Mouse (Mus musculus): ENCODE results near the gene Kcnip1.

The Kcnip1 gene

DNA sequence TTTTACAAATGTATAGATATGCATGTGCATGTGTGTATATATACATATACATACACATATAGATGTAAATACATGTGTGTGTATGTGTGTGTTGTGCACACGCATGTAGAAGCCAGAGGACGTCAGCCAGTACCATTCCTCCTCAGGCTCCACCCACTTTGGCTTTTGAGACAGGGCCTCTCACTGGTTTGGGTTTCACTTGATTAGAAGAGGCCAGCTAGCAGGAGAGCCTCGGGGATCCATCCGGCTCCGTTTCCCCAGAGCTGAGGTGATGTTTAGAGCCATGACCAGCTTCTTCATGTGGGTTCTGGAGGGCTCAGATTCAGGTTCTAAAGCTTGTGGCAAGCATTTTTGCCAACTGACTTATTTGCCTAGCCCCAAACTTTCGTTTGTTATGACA lies 89.5 kb downstream of the Kcnip1 start:
- 83% methylated on average over 6 of the region's 6 CpGs for WGBS

DNA sequence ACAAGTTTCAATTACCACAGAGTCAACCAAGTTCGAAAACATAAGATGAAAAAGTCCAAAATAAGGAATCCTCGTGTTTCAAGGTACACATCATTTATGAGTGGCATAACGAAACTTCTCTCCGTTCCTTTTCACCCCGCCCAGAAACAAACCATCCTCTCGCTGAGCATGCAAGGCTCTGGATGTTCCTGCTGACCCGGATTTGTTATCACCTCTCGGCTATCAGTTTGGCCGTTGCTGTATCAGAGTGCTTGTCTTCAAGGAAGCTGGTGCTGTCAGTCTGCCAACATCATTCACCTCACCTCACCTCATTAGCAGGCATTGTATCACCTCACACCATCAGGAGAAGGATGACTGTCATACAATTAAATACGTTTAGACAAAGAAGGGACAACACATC lies 90.6 kb downstream of the Kcnip1 start:
- WGBS: 89% methylated on average over 10 of the region's 10 CpGs

DNA sequence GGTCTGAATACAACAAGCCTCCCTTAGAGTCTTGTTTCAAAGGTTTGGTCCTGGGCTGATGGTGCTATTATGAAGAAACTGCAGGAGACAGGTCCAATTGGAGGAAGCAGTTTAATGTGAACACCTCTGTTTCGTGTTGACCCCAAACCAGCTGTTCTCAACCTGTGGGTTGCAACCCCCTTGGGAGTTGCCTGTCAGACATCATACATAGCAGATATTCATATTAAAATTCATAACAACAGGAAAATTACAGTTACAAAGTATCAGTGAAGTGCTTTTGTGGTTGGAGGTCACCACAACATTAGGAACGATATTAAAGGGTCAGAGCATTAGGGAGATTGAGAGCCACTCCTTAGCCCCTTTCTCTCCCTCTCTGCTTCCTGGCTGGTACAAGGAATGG lies 91.2 kb downstream of the Kcnip1 start:
- WGBS: 84% methylated on average over 2 of the region's 2 CpGs

DNA sequence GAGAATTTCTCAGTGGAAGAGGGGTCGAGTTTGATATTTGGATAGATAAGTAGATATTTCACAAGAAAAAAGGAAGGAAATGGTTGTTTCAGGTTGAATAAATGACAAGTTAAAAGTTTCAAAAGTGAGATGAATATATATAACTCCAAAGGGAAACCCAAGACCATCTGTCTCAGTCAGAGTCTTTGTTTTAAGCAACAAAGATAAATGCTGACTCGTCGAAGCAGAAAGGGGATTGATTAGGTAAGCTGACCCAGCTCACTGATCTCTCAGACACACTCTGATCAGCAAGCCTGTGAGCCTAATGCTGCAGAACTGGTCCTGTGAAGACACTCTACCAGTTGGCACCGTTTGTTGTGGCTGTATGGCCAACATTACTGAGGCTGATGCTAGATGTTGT lies 101.9 kb downstream of the Kcnip1 start:
- 59% methylated on average over 4 of the region's 4 CpGs for WGBS

DNA sequence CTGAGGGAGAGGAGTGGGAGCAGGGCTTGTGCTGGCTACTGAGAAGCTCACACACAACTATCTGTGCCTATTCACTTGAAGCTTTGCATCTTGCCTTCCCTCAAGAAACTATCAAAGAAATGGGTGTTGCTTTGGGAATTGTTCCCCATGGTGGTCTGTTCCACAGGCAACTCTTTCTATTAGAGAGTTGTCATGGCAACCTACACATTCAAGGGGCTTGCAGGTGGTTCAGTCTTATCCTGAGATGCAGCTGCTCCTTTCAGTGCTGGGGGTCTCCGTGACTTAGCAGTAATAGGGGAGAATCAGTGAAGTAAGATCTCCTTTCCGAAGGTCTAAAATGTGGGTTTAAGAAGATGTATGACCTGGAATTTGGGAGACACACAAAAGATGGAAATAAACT lies 102.6 kb downstream of the Kcnip1 start:
- WGBS: 84% methylated on average over 2 of the region's 2 CpGs

DNA sequence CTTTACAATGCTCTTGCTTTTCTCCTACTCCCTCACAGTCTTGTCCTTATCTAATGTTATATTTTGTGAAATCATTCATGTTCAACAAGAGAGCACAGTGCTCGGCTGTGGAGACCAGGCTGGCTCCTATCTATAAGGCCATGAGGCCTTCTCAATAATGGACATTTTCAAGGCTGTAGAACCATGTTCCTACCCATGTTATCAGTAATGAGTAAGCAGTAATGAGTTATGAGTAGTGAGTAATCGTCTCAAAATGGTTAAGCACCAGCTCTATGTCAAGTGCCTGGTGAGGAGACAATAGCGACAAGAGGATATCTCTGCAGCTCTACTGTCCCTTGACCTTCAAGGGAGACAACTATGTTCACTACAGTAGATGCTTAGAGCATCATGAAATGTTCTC lies 105.3 kb downstream of the Kcnip1 start:
- WGBS: 93% methylated on average over 3 of the region's 3 CpGs

DNA sequence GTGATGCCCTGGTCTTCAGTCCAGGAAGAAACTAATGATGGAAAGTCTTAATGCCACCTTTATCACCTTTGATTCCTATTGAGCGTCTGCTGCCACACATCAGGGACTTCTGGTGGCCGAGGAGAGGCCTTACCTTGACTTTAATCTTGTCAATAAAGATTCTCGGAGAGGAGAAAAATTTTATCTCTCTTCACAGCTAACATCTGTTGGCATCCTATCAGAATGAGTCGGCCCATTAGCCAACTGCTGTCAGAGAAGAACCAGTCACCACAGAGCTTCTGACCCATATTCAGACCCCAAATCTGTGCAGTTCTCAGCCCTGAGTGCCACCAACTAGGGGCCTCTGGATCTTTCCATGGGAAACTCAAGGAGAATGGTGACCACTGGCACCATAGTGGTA lies 107.0 kb downstream of the Kcnip1 start:
- 91% methylated on average over 4 of the region's 4 CpGs for WGBS

DNA sequence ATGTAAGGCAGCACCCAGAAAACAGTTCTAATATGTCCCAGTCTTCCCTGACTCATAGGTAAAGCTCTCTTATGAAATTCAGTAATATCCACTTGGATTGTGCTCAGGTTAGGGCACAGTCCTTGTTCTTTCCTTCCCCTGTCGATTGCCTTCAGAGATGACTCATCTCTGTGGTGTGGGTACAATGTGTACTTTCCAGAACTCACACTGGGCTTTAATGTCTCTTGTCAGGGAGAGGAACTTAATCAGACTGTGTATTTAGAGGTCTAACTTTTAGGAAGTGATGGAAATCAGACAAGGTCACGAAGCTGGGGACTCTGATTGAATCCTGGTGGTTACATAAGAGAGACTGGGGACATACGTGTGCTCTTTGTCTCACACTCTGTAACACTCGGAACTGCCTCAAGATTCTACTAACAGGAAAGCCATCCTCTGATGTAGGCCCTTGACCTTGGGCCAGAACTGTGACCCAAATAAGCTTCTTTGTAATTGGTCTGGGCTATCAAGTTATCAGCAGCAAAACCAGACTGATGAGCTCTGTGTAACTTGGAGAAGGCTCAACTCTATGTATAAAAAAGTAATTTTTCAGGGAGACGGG lies 110.1 kb downstream of the Kcnip1 start:
- WGBS: 72% methylated on average over 5 of the region's 5 CpGs

DNA sequence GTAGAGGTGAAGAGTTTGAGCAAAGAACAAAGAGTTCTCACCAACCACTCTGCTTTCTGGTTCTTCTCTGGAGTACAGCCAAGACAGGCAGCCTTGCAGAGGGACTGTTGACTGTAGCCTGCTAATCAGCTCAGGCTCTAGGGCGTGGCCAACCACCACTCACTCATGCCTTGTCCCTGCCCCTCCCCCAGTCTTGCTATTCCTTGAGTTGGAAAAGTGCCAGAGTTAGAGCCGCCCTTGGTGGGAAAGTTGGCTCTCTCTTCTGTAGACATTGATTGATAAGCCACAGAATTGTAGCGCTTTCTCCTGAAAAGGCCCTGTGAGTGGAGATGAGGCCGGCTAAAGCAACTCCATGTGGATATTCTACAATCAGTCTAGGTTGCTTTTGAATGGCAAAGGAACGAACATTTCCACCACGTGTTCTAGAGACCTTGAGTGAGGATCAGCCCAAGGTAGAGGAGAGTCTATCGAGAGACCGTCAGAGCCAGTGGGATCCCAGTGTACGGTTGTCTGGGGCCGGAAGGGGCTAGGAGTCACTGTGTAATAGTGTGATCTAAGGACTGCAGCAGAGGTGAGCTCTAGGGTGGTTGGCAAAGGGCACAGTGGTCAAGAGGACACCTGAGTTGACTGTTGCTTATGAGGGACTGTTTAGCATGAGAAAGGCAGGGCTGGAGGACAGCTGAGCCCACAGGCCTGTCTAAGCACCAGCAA lies 119.7 kb downstream of the Kcnip1 start:
- WGBS: 71% methylated on average over 10 of the region's 10 CpGs

DNA sequence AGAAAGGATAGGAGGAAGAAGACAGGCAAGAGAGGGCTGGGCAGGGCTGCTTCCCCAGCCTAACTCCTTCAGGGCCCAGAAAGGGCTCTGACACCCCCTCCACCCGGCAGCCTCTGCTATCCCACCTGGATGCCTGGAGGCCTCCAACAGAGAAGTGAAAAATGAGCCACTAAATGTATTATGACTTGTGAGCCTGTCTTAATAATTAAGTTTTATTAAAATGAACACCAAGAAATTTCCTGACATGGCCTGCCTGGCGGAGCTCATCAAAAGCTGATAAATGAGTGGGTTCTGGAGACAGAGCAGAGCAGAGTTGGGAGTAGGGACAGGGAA lies 120.3 kb downstream of the Kcnip1 start:
- WGBS: 79% methylated on average over 2 of the region's 2 CpGs

DNA sequence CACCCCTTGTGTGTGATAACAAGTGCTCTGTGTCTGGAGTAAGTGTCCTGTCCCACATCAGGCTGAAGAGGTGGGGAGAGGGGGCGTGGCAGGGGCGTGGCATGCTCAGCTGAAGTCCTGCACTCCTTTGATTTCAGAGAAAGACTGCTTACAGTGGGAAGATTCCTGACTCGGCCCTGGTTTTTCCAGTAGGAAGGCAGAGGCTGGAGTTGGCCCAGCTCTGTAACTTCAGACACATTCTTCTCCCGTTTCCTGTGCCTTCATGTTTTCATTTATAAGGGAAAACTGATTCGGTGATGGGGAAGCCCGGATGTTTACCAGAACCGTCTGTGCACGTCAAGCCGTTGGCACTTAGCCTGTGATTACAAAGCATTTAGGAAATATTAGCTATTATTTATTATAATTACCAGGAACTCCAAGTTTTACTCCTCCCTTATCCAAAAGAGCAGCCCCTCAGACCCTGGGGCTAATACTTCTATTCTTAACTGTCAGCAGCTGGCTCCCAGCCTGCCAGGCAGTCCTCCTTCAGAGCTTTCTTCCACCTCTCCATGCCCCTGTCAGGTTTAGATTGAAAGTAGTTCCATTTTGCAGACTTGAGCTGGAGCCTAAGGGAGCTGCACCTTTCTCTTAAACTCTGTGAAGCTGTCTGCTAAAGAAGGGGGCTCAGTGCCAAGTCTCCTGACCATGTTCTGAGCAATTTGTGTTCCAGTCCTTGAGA lies 120.8 kb downstream of the Kcnip1 start:
- 61% methylated on average over 9 of the region's 9 CpGs for WGBS

DNA sequence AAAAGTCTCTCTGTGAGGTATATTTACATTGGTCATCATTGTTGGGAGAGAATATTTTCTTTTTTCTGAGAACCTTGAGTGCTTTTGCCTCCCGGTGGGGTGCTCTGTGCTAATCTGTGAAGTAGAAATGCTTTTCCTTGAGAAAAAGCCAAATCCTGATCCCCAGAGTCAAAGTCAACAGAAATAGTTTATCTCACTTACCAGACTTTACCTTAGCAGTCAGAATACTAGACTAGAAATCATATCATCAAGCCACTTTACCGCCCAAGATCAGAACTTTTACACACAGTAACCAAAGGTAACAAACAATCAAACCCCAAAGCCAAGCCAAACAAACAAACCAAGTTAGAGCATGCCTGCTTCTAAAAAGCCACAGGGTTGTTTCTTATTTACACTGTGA lies 122.7 kb downstream of the Kcnip1 start:
- WGBS: 94% methylated on average over 2 of the region's 2 CpGs

DNA sequence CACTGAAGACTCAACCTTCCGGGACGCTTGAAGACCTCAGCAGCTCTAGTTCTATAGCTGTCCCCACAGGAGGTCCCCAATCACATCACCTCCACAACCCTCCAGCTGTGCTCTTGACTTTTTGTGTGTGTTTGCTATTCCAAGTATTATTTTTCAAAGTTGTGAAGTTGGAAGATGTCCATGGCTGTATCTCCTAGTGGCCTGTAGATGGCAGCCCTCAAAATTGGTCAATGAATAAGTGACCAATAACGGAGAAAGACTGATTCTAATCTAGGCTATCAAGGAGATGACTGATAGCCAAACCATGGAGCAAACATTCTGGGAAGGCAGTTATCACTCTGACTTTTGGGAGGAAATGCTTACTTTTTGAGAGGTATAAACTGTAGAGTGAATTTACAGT lies 123.4 kb downstream of the Kcnip1 start:
- WGBS: 72% methylated on average over 3 of the region's 3 CpGs

DNA sequence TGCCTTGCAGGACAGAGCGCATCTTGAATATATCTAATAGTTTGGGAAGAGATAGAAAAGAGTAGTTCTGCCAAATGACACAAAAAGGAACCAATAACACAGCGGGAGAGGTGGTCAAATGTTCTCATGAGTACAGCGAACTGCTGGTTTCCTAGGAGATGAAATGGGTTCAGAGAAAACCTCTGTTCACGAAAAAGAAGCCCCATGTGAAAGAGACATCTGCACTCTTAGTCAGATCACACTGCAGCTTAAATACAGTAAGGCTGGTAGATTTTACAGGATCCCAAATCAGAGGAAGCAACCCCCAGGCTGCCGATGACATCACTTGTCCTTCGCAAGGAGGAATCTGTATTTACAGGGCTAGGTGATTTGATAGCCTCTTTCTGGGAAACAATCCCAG lies 126.2 kb downstream of the Kcnip1 start:
- 44% methylated on average over 6 of the region's 6 CpGs for WGBS

DNA sequence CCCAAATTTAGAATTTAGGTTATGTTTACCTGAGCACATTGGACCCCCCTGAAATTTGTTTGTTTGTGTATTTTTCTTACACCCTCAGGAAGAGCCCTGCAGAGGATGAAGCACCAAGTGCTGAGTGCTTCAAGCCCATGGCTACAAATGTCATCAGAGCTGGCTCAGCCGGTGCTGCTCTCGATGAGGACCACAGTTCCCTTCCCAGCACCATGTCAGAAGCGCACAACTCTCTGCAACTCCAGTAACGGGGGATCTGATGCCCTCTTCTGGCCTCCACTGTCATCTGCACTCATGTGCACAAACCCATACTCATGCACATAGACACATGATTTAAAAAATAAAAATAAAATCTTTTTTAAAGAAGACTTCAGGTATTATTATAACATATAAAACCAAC lies 128.7 kb downstream of the Kcnip1 start:
- 90% methylated on average over 4 of the region's 4 CpGs for WGBS

DNA sequence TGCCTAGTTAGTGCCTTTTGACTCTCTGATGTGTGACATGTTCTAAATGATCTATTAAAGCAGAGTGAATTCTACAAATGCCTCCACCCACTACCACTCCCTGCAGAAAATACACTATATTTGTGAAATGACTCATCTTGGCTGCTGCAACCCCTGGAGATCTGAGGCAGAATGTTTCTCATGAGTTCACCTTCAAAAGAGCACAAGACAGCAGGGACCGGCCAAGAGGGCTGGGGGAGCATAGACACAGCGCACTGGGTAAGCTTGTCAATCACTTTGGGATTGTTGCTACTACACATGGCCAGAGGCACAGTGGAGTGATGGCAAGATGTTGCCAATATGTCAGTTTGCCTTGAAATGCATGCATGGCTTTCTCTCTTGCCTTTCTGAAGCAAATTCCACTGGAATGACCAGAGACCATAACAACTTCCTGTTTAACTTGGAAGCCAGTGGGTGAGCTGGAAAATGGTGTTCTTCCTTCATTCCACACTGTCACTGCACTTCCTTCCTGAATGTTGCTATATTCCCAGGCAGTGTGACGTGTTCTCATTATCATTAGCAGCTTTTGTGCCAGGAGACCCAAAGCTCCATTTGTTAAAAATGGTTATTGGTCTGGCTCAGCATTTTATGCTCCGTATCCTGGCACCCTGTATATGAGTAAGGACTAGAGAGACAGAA lies 131.9 kb downstream of the Kcnip1 start:
- WGBS: 51% methylated on average over 4 of the region's 4 CpGs

DNA sequence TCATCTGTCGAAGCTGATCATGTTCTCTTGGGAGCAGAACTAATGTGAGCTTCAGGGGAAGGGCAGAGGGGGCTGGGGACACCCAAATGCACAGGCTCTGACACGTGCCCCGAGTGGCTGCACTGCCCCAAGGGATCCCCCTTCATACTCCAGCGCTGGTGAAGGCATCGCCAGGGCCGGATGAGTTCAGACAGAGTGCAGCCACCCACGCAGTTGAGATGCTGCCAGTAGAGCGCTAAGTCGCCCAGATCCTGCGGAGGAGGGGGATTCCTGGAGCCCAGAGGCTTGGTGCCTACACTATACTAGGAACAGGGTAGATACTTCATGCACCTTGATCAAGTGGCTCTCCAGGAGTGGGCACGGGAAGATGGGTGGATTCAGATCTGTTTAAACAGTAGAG lies 143.3 kb downstream of the Kcnip1 start:
- 20% methylated on average over 11 of the region's 11 CpGs for WGBS

DNA sequence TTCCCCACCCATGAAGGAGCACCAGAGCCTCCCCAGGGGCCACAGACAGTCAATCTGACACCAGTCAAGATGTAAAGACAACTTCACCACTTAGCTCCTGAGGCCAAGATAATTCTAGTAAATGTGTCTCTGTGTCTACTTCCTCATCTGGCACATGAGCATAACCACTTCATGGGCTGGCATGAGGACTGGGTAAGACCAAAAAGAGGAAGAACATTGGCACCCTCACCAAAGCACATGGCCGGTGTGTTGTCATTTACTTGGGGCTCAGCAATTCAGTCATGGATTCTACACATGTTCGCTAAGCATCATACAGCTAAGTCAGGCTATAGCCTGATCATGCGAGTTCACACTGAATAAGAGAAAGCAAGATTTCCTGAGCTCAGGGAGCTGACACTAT lies 144.3 kb downstream of the Kcnip1 start:
- WGBS: 91% methylated on average over 3 of the region's 3 CpGs

DNA sequence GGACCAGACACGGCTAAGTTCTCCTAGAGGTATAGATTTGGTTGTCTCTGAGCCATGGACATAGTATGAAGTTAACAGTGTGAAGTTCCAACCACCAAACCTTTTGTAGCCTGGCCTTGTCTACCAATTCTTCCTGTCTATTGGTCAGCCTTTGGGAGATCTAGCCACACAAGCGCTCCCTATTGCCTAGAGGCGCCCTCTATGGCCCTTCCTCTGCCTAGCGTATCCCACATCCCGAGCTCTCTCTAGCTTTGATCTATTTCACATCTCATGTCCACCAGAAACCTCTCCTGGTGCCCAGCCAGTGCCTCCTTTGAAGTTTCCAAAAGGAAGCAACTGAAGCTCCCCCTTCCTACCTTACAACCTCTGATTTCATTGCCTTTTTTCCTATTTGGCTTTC lies 147.0 kb downstream of the Kcnip1 start:
- WGBS: 81% methylated on average over 5 of the region's 5 CpGs

DNA sequence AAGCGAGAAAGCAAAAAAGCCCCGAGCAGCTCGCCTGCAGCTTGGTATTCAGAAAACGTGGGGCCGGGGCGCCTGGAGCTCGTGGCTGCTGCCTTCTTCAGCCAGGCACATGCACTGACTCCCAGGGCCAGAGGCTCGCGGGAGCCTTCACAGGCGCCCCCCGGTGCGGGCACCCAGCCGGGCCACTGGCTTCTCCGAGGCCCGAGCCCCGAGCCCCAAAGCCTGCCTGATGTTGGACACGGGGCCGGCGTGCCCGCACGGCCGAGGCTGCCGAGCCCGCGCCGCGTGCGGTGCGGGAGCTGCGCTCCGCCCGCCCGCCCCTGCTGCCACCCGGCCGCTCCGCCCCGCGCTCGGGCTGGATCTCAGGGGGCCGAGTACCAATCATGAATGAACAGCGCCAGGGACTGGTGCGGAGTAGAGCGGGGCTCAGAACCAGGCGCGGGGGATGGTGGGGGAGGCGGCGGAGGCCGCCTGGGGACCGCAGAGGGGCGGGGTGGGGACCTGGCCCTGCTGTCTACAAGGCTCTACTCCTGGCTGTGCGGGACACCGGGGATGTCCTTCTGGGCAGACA lies 149.6 kb downstream of the Kcnip1 start:
- WGBS: 2% methylated on average over 52 of the region's 52 CpGs

DNA sequence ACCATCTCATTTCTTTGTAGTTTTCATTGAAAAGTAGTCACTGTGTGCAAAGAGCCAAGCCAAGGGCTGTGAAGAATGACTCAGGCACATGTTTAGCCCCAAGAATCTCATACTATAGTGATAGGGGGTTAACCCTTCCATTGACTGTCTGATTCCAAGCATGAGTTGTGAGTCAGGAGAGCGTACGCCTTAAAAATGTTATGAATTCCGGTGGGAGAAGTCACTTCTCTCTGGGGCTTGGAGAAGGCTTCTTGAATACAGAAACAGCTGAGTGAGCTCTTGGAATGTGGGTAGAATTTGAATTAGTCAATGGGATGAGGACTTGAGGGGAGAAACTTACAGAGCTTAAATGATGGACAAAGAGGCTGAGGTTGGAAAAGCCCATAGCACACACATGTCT lies 153.9 kb downstream of the Kcnip1 start:
- 82% methylated on average over 3 of the region's 3 CpGs for WGBS

DNA sequence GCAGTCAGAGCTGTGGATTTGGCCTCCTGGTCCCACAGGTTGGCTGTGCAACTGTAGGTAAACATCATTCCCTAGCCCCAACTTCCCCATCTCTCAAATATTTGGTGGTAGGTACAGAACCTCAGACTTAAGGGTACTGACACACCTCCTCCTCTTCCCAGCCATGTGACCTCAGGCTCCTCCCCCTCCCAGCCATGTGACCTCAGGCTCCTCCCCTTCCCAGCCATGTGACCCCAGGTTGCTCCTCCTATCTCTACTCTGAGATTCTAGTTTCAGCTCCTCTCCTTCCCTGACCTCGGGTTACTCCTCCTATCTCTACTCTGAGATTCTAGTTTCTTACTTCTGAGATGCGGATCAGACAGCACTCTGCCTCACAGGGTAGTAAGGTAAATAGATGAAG lies 163.2 kb downstream of the Kcnip1 start:
- WGBS: 92% methylated on average over 2 of the region's 2 CpGs

DNA sequence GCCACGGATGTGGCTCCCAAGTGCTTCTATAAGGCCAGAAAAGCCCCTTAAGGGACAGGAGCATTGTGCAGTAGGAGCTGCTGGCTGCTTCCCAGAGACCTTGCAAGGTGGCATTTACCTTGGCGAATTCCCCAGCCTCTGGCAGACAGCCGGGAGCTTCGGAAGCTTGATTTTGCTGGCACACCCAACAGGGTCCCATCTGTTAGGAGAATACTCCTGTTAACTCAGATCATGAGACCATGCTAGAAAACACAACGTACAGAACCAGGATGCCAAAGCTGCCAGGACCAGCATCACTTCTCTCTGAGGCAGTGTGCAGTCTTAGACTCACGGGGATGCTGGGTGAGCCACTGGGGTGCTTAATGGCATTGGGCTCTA lies 165.1 kb downstream of the Kcnip1 start:
- 32% methylated on average over 6 of the region's 6 CpGs for WGBS
